Mouse (Mus musculus) heart, adult 9 months (tissue): ENCODE results near the gene Arl6ip5.

Source experiments
- DNase-seq, 2 experiments: peaks; one replicate each; pipeline ENCODE4 v3.0.0; 2022; ENCODE audit warnings: low spot score in 2 of 2

Gene Arl6ip5

DNA sequence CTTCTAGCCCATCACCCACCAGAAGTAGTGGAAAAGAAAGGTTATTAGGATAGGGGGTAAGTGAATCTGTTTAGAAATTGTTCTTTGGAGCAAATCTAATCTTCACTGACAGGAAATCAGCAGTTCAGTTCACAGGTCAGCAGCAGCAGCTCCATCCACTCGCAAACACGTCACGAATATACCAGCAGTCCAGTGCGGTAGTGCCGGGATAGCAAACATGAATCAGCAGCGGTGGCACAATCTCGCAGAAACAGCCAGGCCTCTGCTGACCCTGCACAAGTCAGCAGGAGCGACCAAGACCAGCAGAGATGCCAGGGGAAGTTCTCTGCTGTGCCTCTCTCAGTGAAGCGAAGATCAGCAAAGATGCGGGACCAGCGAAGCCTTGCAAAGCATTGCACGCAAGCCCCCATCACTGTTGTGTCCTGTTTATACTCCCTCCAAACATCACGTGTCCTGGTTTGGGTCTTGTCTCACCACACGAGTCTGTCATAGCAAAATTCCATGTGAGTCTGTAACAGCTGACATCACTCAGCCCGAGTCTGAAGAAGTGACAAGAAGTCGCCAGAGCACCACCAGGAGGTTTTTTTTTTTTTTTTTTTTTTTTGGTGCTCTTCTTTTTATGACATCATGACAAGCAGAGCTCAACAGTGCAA is 62.7 kb downstream of the Arl6ip5 start:
- DNase-seq: peak in 1 of 2 experiments; percentile 19

DNA sequence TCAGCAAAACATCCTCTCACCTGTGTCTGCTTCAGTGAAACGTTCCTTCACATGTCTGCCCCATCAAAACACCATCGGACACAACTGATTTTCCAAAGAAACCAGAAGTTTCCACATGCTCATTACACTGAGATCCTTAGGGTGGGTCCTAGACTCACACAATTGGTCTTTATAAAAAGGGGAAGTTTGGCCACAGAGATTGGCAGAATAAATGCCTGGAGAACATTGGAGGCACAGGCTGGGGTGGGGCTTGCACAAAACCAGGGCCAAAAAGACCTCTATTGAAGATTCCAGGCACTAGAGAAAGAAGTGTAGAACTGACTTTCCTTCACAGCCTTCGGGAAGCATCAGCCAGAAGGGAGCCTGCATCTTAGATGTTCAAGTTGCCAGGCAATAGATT is 63.3 kb downstream of the Arl6ip5 start:
- DNase-seq: no peak

DNA sequence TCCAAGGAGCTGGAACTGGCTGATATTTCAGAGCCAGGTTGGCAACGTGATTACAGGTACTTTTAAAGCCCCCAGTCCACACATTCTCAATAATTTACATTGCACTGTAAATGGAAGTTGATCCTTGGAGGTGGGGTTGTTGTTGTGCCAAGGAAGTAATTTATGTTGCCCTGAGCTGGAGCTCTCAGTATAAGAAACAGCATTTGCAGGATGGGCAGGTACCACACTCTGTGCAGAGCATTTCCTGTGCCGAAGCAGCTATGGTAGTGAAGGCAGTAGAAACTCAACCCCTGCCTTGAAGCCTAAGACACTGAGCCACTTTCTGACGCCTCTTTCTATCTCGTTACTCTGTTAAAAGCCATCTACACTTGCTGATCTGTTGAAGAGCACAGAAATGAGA is 65.3 kb downstream of the Arl6ip5 start:
- DNase-seq: no peak

DNA sequence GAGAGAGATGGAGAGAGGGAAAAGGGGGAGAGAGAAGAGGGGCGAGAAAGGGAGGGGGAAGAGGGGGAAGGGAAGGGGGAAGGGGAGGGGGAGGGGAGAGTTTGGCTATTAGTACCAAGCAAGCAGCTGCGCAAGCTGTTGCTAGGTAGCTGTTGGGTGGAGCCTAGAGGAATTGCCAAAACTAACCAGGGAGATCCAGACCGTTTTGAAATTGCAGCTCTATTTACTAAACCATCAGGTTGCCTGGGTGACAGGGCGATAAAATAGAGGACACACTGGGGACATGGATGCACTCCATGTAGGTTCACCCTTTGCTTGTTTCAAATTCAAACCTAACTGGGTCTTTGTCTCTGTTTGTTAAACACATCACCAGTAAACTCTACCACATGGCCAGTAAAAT is 65.9 kb downstream of the Arl6ip5 start:
- peak; percentile 71 to 86 for DNase-seq

DNA sequence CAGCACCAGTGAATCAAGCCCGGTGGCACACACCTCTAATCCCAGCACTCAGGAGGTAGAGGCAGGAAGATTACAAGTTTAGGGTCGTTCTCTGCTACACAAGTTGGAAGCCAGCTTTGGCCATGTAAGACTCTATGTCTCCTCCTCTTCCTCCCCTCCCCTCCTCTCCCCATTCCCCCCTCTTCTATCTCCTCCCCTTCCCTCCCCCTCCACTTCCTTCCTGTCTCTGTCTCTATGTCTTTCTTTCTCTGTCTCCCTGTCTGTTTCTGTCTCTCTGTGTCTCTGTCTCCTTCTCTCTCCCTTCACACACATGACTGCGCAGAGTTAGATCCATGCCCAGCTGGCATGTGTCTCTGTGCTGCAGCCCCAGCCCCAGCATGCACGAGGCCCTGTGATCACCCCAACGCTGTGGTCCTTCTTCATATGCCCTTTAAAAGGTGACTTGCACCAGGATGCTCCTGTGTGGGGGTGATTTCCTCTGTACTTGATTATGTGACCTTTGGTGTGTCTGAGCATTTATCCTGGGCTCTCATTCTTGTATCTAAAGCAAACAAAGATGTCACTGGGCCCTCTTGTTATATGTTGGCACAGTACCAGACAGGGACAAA is 66.5 kb downstream of the Arl6ip5 start:
- no peak for DNase-seq

DNA sequence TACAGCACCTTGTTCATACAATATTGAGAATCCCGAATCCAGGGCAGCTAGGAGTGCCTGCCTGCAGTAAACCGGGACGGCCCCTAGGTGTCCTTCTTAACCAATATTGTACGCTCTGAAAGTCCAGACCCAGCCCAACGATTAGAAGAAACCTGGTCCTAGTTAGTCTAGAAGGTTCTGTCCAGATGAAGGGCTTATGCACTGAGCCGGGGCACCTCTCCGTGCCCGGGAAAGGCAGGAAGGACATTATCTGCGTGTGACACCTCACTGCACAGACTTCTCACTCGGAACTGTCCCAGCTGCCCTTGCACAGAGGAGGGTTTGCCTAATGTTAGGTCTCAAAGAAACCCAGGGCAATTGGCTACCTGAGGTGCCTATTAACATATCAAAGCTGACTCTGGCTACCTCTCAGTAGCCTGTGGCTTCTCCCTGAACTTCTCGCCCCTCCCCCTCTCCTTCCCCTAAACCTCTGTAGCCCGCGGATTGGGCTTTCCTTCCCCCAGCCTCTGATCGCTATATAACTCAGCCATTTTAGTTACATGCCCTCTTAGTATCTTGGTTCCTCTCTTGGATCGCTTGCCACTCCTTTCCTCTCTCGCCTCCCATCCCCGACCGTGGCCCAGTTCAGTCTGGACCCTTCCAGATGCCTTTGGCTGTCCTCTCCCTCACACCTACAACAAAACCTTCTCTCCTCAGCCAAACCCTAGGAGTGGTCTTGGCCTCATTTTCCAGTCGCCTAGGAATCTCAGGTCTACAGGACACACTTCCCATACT is 67.7 kb downstream of the Arl6ip5 start:
- DNase-seq: peak; percentile 76 to 86

DNA sequence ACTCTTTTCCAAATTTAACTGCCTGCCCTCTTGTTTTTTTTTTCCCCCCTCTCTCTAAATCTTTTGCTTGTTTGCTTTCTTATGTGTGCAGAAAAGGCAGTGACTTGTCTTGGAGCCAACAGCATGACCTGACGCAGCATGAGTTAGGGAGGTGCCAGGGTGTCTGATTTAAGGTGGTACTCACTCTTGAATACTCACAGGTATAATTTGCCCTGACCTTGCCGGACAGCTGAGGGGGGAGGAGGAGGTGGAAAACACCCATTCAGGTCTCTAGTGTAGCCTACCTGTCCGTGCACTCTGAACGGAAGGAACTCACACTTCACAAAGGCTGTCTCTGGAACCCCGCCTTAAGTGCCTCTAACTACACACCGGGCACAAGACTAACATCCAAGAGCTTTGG is 68.4 kb downstream of the Arl6ip5 start:
- DNase-seq: peak in 1 of 2 experiments; percentile 45
